Mouse (Mus musculus) intestine, embryonic 15.5 days (tissue): ENCODE measurements around the gene Cbl. TPM values are rescaled to one million over a fixed set of nuclear protein-coding genes. Genes with fewer than 3 reads are reported as not detected.

Experiments
- ATAC-seq: fragments of 200-750 bp; cut with Nextera tagmentation; 2 replicates; pipeline ENCODE4 v1.8.0; 2017; ENCODE audit warnings: moderate TSS enrichment, moderate library complexity
- H3K27ac ChIP-seq: fragments of 300-500 bp; sonication (generic); 2 replicates; pipeline ENCODE4 v1.5.1; 2015; ENCODE audit warnings: mild to moderate bottlenecking, inconsistent platforms
- H3K27me3 ChIP-seq: fragments of 300-500 bp; sonication (generic); replicated peaks from 2 replicates; pipeline ENCODE4 v1.6.1; 2015; ENCODE audit warnings: inconsistent platforms
- H3K36me3 ChIP-seq: fragments of 300-500 bp; sonication (generic); 2 replicates; pipeline ENCODE4 v1.6.1; 2015; ENCODE audit warnings: inconsistent platforms
- H3K4me1 ChIP-seq: fragments of 300-500 bp; sonication (generic); replicated peaks from 2 replicates; pipeline ENCODE4 v1.6.1; 2015; ENCODE audit warnings: inconsistent platforms
- H3K4me2 ChIP-seq: fragments of 300-500 bp; sonication (generic); replicated peaks from 2 replicates; pipeline ENCODE4 v1.6.1; 2015; ENCODE audit warnings: mild to moderate bottlenecking, inconsistent platforms
- H3K4me3 ChIP-seq: fragments of 300-500 bp; sonication (generic); replicated peaks from 2 replicates; pipeline ENCODE4 v1.5.1; 2015; ENCODE audit warnings: inconsistent platforms
- H3K9ac ChIP-seq: fragments of 300-500 bp; sonication (generic); 2 replicates; pipeline ENCODE4 v1.6.1; 2015; ENCODE audit warnings: inconsistent platforms
- H3K9me3 ChIP-seq: fragments of 300-500 bp; sonication (generic); 2 replicates; pipeline ENCODE4 v1.6.1; 2016; ENCODE audit warnings: inconsistent platforms
- WGBS: fragments of 180-500 bp; shearing (Covaris S2); methylation state at CpG from one replicate; pipeline ENCODE4 v1.1.7; 2015; 5-methylcytosine and 5-hydroxymethylcytosine counted together
- polyA plus RNA-seq: library from polyadenylated mRNA; unstranded; fragments of >200 nt; fragmentation: Nextera tagmentation; extraction: Ambion mirVana; gene quantifications from 2 replicates; pipeline ENCODE4 v1.2.1, GENCODE M21; 2015

The Cbl gene
- polyA plus RNA-seq, 1 experiment from 2014 or later = 14.8 TPM

- Histone ChIP-seq H3K9ac (no peak overlapping the region), H3K27ac (0 out of 2 replicates have a peak overlapping the region, but pooled peaks have one; percentile 15), H3K4me3 (no peak overlapping the region), H3K36me3 (no peaks in the 10 kb centered on the region), H3K9me3 (no peaks in the 10 kb centered on the region), H3K4me1 (peaks cover 8% of the 10 kb centered on the region; the same call in 1 of the 2 replicates), H3K4me2 (no peak overlapping the region), H3K27me3 (no peaks in the 10 kb centered on the region)
- ATAC-seq = no peak
- WGBS = 60% methylated on average over 6 of the region's 6 CpGs
Measured at GRCm38 (mm10) chr9:44255136-44255521, 21.3 kb upstream of the Cbl start.

GRCm38 (mm10) chr9:44254508-44255135, 20.8 kb upstream of the Cbl start:
- no peak for ATAC-seq
- 14% methylated on average over 5 of the region's 5 CpGs for WGBS
- no peak overlapping the region for H3K4me3 ChIP-seq
- peak overlapping the region; percentile 15; the same call in 1 of the 2 replicates for H3K27ac ChIP-seq
- H3K36me3 ChIP-seq = no peaks in the 10 kb centered on the region
- no peaks in the 10 kb centered on the region for H3K9me3 ChIP-seq
- H3K9ac ChIP-seq = no peak overlapping the region
- H3K4me1 ChIP-seq = peaks cover 8% of the 10 kb centered on the region; the same call in 1 of the 2 replicates
- H3K4me2 ChIP-seq = no peak overlapping the region
- H3K27me3 ChIP-seq = no peaks in the 10 kb centered on the region

- 75% methylated on average over 6 of the region's 6 CpGs for WGBS
- no peak for ATAC-seq
- Histone ChIP-seq H3K9me3 (no peaks in the 10 kb centered on the region), H3K9ac (no peak overlapping the region), H3K4me3 (no peak overlapping the region), H3K27me3 (no peaks in the 10 kb centered on the region), H3K4me2 (no peak overlapping the region), H3K36me3 (no peaks in the 10 kb centered on the region), H3K4me1 (peaks cover 11% of the 10 kb centered on the region; the same call in 1 of the 2 replicates), H3K27ac (no peak overlapping the region)
Measured at GRCm38 (mm10) chr9:44253441-44253840, 19.6 kb upstream of the Cbl start.

GRCm38 (mm10) chr9:44251314-44251713, 17.5 kb upstream of the Cbl start, which contains the start of gene Pdzd3:
Pdzd3 (minus strand) TSS chr9:44251471.
- no peaks in the 10 kb centered on the region for H3K36me3 ChIP-seq
- peak within 1 kb of the TSS; percentile 43 for H3K4me2 ChIP-seq
- H3K9ac ChIP-seq = no peak within 1 kb of the TSS
- ATAC-seq = peak; percentile 84
- 0 out of 2 replicates have a peak within 1 kb of the TSS, but pooled peaks have one; percentile 3 for H3K27ac ChIP-seq
- H3K4me1 ChIP-seq = peaks cover 11% of the 10 kb centered on the region; the same call in 1 of the 2 replicates
- 62% methylated on average over 10 of the region's 10 CpGs for WGBS
- no peaks in the 10 kb centered on the region for H3K9me3 ChIP-seq
- H3K27me3 ChIP-seq = no peaks in the 10 kb centered on the region
- H3K4me3 ChIP-seq = peak within 1 kb of the TSS; percentile 22; the same call in 1 of the 2 replicates

GRCm38 (mm10) chr9:44250445-44250844, 16.6 kb upstream of the Cbl start:
- ATAC-seq = no peak
- peak overlapping the region; percentile 22; the same call in 1 of the 2 replicates for H3K4me3 ChIP-seq

GRCm38 (mm10) chr9:44249181-44250146, 15.6 kb upstream of the Cbl start:
- Histone ChIP-seq H3K4me3 (no peak overlapping the region), H3K4me2 (peak overlapping the region; percentile 10; the same call in 1 of the 2 replicates), H3K9ac (no peak overlapping the region), H3K27me3 (no peaks in the 10 kb centered on the region), H3K36me3 (no peaks in the 10 kb centered on the region), H3K9me3 (no peaks in the 10 kb centered on the region), H3K27ac (no peak overlapping the region), H3K4me1 (peaks cover 8% of the 10 kb centered on the region; the same call in 1 of the 2 replicates)
- WGBS = 49% methylated on average over 26 of the region's 26 CpGs
- ATAC-seq = peak; percentile 57

More at GRCm38 (mm10) chr9:44250445-44250844, 16.6 kb upstream of the Cbl start:
- WGBS = 57% methylated on average over 4 of the region's 4 CpGs
- H3K9ac ChIP-seq = no peak overlapping the region
- no peak overlapping the region for H3K27ac ChIP-seq
- peaks cover 11% of the 10 kb centered on the region; the same call in 1 of the 2 replicates for H3K4me1 ChIP-seq
- H3K9me3 ChIP-seq = no peaks in the 10 kb centered on the region
- peak overlapping the region; percentile 43 for H3K4me2 ChIP-seq
- no peaks in the 10 kb centered on the region for H3K36me3 ChIP-seq
- H3K27me3 ChIP-seq = no peaks in the 10 kb centered on the region

GRCm38 (mm10) chr9:44247907-44248306, 14.1 kb upstream of the Cbl start:
- 75% methylated on average over 6 of the region's 6 CpGs for WGBS

GRCm38 (mm10) chr9:44243621-44244020, 9.8 kb upstream of the Cbl start:
- Histone ChIP-seq H3K4me3 (no peak overlapping the region), H3K9me3 (no peaks in the 10 kb centered on the region), H3K4me2 (no peak overlapping the region), H3K4me1 (no peaks in the 10 kb centered on the region), H3K27ac (no peak overlapping the region), H3K36me3 (no peaks in the 10 kb centered on the region), H3K27me3 (no peaks in the 10 kb centered on the region), H3K9ac (no peak overlapping the region)
- ATAC-seq = no peak
- 50% methylated on average over 2 of the region's 2 CpGs for WGBS

More at GRCm38 (mm10) chr9:44247907-44248306, 14.1 kb upstream of the Cbl start:
- Histone ChIP-seq H3K4me3 (no peak overlapping the region), H3K4me1 (0 out of 2 replicates have a peak, but pooled peaks cover 8% of the 10 kb centered on the region), H3K27me3 (no peaks in the 10 kb centered on the region), H3K36me3 (no peaks in the 10 kb centered on the region), H3K9me3 (no peaks in the 10 kb centered on the region), H3K27ac (no peak overlapping the region), H3K4me2 (no peak overlapping the region), H3K9ac (no peak overlapping the region)
- no peak for ATAC-seq

- WGBS = 68% methylated on average over 9 of the region's 9 CpGs
- ATAC-seq = no peak
- Histone ChIP-seq H3K9me3 (no peaks in the 10 kb centered on the region), H3K4me3 (no peak overlapping the region), H3K27me3 (no peaks in the 10 kb centered on the region), H3K36me3 (no peaks in the 10 kb centered on the region), H3K27ac (no peak overlapping the region), H3K9ac (no peak overlapping the region), H3K4me1 (no peaks in the 10 kb centered on the region), H3K4me2 (no peak overlapping the region)
Measured at GRCm38 (mm10) chr9:44241418-44241817, 7.6 kb upstream of the Cbl start.

- Histone ChIP-seq H3K27me3 (no peaks in the 10 kb centered on the region), H3K4me3 (no peak overlapping the region), H3K27ac (no peak overlapping the region), H3K9ac (no peak overlapping the region), H3K4me2 (no peak overlapping the region), H3K4me1 (no peaks in the 10 kb centered on the region), H3K36me3 (no peaks in the 10 kb centered on the region), H3K9me3 (no peaks in the 10 kb centered on the region)
- 62% methylated on average over 5 of the region's 5 CpGs for WGBS
- ATAC-seq = no peak
Measured at GRCm38 (mm10) chr9:44240911-44241310, 7.1 kb upstream of the Cbl start.

- H3K27ac ChIP-seq = no peak within 1 kb of the TSS
- no peak within 1 kb of the TSS for H3K4me3 ChIP-seq
- WGBS = 47% methylated on average over 2 of the region's 2 CpGs
- no peaks in the 10 kb centered on the region for H3K27me3 ChIP-seq
- no peak within 1 kb of the TSS for H3K4me2 ChIP-seq
- H3K36me3 ChIP-seq = no peaks in the 10 kb centered on the region
- H3K4me1 ChIP-seq = no peaks in the 10 kb centered on the region
- no peak within 1 kb of the TSS for H3K9ac ChIP-seq
- no peaks in the 10 kb centered on the region for H3K9me3 ChIP-seq
- ATAC-seq = no peak
Measured at GRCm38 (mm10) chr9:44240399-44240798, 6.5 kb upstream of the Cbl start, which contains the start of gene Ccdc153. Ccdc153 (plus strand) TSS chr9:44240676.

- Histone ChIP-seq H3K4me2 (no peak overlapping the region), H3K4me1 (0 out of 2 replicates have a peak, but pooled peaks cover 6% of the 10 kb centered on the region), H3K27ac (no peak overlapping the region), H3K9ac (no peak overlapping the region), H3K9me3 (no peaks in the 10 kb centered on the region), H3K27me3 (no peaks in the 10 kb centered on the region), H3K36me3 (no peaks in the 10 kb centered on the region), H3K4me3 (no peak overlapping the region)
- ATAC-seq = no peak
- WGBS = 12% methylated on average over 5 of the region's 5 CpGs
Measured at GRCm38 (mm10) chr9:44239447-44239846, 5.6 kb upstream of the Cbl start.
